Mouse (Mus musculus): ENCODE measurements around the gene Sowahb.

GRCm38 (mm10) chr5:93044584-93045370 lies at the start of gene Sowahb:
- TF ChIP-seq POLR2A (IDR thresholded peaks at IDR 0.05; ENCODE audit: insufficient read depth, low read depth, low read length) (no peak), CTCF (IDR thresholded peaks at IDR 0.05; ENCODE audit: insufficient read depth, low read depth, low read length) (no peak)
